Mouse (Mus musculus): ENCODE results near the gene Preb.

DNA sequence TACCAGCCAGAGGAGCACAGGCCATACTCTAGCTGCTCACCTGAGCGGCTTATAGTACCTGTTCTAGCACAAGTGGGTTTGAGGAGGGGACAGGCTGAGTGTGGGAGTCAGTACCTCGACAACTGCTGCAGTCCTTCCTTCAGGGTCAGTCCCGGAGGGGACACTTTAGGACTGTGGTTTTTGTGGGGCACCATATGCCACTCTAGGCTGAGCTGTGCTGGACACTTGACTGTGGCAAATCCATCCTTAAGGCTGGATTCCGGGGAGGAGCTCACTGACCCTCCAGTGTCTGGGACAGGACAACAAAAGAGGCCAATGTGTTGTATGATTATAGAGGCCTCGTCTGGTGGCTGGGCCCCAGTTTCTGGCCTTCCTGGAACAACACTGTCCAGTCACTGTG lies 7.6 kb downstream of the Preb start:
- TF ChIP-seq CTCF (IDR thresholded peaks at IDR 0.05; ENCODE audit: low read depth) = no peak
- no peak for TF ChIP-seq EP300 (IDR thresholded peaks at IDR 0.05; ENCODE audit: low read depth)
